10 mouse cellular contexts compared by ENCODE assay signal in the genomic region with DNA sequence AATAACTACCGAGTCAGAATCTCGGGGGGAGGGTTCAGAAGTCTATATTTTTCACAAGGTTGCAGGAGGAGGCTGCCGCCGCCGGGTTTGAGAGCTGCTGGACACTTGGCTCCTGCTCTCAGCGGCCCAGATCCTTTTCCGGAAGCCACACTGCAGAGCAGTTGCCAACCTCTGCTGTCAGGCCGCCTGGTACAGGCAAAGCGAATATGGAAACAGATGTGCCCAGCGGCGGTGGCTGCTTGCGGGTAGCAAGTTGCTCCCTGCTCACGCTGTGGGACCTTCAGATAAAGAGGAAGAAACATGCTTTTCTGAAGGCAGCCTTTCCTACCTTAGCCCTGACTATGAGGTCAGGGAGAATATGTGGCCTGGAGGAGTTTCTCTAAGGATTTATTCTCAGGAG. TPM values are rescaled to one million over a fixed set of nuclear protein-coding genes. Genes with fewer than 3 reads are reported as not detected.
DNase-seq lines count a peak whose midpoint lies in the region; ATAC-seq lines count a peak whose summit lies in the region.
"Had no signal": no experiment of that assay in that cellular context is flagged by ENCODE, and none has a peak within 500 bp of the region (broad histone marks: within the 10 kb centered on the region; RNA-seq: fewer than 3 reads in every experiment).

No protein-coding gene starts in this region.

- ATAC-seq in hindbrain, embryonic 11.5 days (ENCODE audit: low FRiP score): 0 out of 2 replicates have a peak, but pooled peaks have one; percentile 38
- ATAC-seq in hindbrain, embryonic 12.5 days (ENCODE audit: low FRiP score): no peak
- peak; percentile 68 for ATAC-seq in megakaryocyte-erythroid progenitor cell, adult 5-6 weeks (replicated peaks; ENCODE audit: low FRiP score, low TSS enrichment, poor library complexity, severe bottlenecking)

- H3K9ac ChIP-seq in hindbrain, embryonic 11.5 days (ENCODE audit: low read depth, low read length): no peak overlapping the region
- no peak overlapping the region for H3K9ac ChIP-seq in hindbrain, embryonic 12.5 days

- H3K9me3 ChIP-seq in hindbrain, embryonic 11.5 days (ENCODE audit: control insufficient read depth, low read length): no peaks in the 10 kb centered on the region
- H3K9me3 ChIP-seq in hindbrain, embryonic 12.5 days (replicated peaks): no peaks in the 10 kb centered on the region
- H3K9me3 ChIP-seq: forebrain, embryonic 10.5 days had no signal

- no peak overlapping the region for H3K4me2 ChIP-seq in hindbrain, embryonic 11.5 days (replicated peaks; ENCODE audit: low read depth, low read length)
- H3K4me2 ChIP-seq in hindbrain, embryonic 12.5 days (replicated peaks): no peak overlapping the region

- WGBS in hindbrain, embryonic 11.5 days: 77% methylated on average over 13 of the region's 13 CpGs
- WGBS in hindbrain, embryonic 12.5 days: 59% methylated on average over 13 of the region's 13 CpGs

- H3K4me1 ChIP-seq in hindbrain, embryonic 11.5 days (replicated peaks; ENCODE audit: control insufficient read depth, insufficient read depth, low read length): peaks cover 6% of the 10 kb centered on the region; the same call in 1 of the 2 replicates
- peaks cover 18% of the 10 kb centered on the region for H3K4me1 ChIP-seq in hindbrain, embryonic 12.5 days

- no peaks in the 10 kb centered on the region for H3K27me3 ChIP-seq in hindbrain, embryonic 11.5 days (ENCODE audit: control insufficient read depth, insufficient read depth, low read length)
- no peaks in the 10 kb centered on the region for H3K27me3 ChIP-seq in hindbrain, embryonic 12.5 days

- intact Hi-C loops in heart, postnatal 36 days (cut with DNase I): no loop called here

- peak overlapping the region; percentile 60; the same call in 1 of the 2 replicates for H3K27ac ChIP-seq in hindbrain, embryonic 11.5 days (ENCODE audit: low read depth, low read length)
- H3K27ac ChIP-seq in hindbrain, embryonic 12.5 days: no peak overlapping the region
- H3K27ac ChIP-seq: forebrain, embryonic 10.5 days had no signal

- H3K36me3 ChIP-seq in hindbrain, embryonic 11.5 days (ENCODE audit: control insufficient read depth, insufficient read depth, low read length): no peaks in the 10 kb centered on the region
- H3K36me3 ChIP-seq in hindbrain, embryonic 12.5 days: no peaks in the 10 kb centered on the region
- H3K36me3 ChIP-seq: forebrain, embryonic 10.5 days had no signal

- H3K4me3 ChIP-seq in hindbrain, embryonic 11.5 days (ENCODE audit: low read depth, low read length): no peak overlapping the region
- H3K4me3 ChIP-seq in hindbrain, embryonic 12.5 days: no peak overlapping the region
- H3K4me3 ChIP-seq: forebrain, embryonic 10.5 days had no signal

- peak; percentile 19 for DNase-seq in hindbrain, embryonic 11.5 days (ENCODE audit: low spot score)
- DNase-seq in ZHBTc4 (ENCODE audit: low read depth, low spot score): peak; percentile 2
- peak; percentile 17 to 24 for DNase-seq in cerebellum, postnatal 14 days
- no peak for DNase-seq in urinary bladder, adult 2 months (ENCODE audit: low spot score)
- no peak for DNase-seq in heart, postnatal 36 days
- DNase-seq: heart, adult 11 months; lung, adult 18-20 months had no signal

RNA-seq across cellular contexts. Expression of a gene that starts 44.4 kb away (rescaled TPM):
- 7.4 and 13.4 TPM in 2 replicates for polyA plus RNA-seq in hindbrain, embryonic 11.5 days (2014; fragmentation: Nextera tagmentation; extraction: Ambion mirVana)
- polyA plus RNA-seq in hindbrain, embryonic 12.5 days (2016; fragmentation: Nextera tagmentation; extraction: Ambion mirVana): 36.7 and 55.3 TPM in 2 replicates
- not detected in 2 replicates for total RNA-seq in megakaryocyte-erythroid progenitor cell, adult 5-6 weeks (2014; fragmentation: Nextera tagmentation)
- not detected in 2 replicates for total RNA-seq in megakaryocyte-erythroid progenitor cell, adult 5-6 weeks (2017)
- 4.3 and 4.4 TPM in 2 replicates for polyA plus RNA-seq in urinary bladder, adult 2 months (2012; rRNA removed)
- total RNA-seq in heart, postnatal 36 days (2021): under 1 TPM in 1 of 2 experiments, not detected in 1; 0.97 TPM

Comparison
In these comparisons a context has a peak if more than half of its experiments do, and no peak if none do; other contexts are left out.
1. DNase-seq: peak in hindbrain, embryonic 11.5 days (single experiment), ZHBTc4 (single experiment) and cerebellum, postnatal 14 days (2 of 2); none in urinary bladder, adult 2 months (single experiment) and heart, postnatal 36 days (0 of 2).